Mouse (Mus musculus) heart, adult 18-20 months (tissue): ENCODE measurements at regions not wholly inside any gene's neighbourhood (a gene's known extent, or its start where the extent isn't known, plus 50 kb on each side); places are given as distances from the start of the nearest gene placed in this dataset.
A peak's percentile ranks its signal among the peaks of the same experiment; 100 is the strongest.
"Not testable (repeated sequence)": the region's sequence is repeated elsewhere in the genome, so short reads cannot be mapped to it uniquely, and the experiment has no call there.

Experiments used
- DNase-seq, 2 experiments: peaks; one replicate each; pipeline ENCODE4 v3.0.0; 2021 to 2022; ENCODE audit warnings: mixed read lengths in 1 of 2

- no peak for DNase-seq
These were observed 314.5 kb downstream of the Tlr4 start for GRCm38 (mm10) chr4:67141896-67142295.

GRCm38 (mm10) chr4:67148521-67148920 is 321.1 kb downstream of the Tlr4 start:
- DNase-seq = no peak

- DNase-seq = no peak
These were observed 335.3 kb downstream of the Tlr4 start for GRCm38 (mm10) chr4:67162673-67163072.

- no peak for DNase-seq
These were observed 340.3 kb downstream of the Tlr4 start for GRCm38 (mm10) chr4:67167720-67168119.

GRCm38 (mm10) chr4:67187725-67188510 is 360.5 kb downstream of the Tlr4 start:
- DNase-seq = no peak

- DNase-seq = no peak
These were observed 363.2 kb downstream of the Tlr4 start for GRCm38 (mm10) chr4:67190536-67190935.

- no peak for DNase-seq
These were observed 367.0 kb downstream of the Tlr4 start for GRCm38 (mm10) chr4:67194425-67194824.

GRCm38 (mm10) chr4:67196907-67197306 is 369.5 kb downstream of the Tlr4 start:
- DNase-seq = no peak

GRCm38 (mm10) chr4:67208406-67208805 is 381.0 kb downstream of the Tlr4 start:
- DNase-seq = peak; percentile 35 to 47

- DNase-seq = no peak
These were observed 386.0 kb downstream of the Tlr4 start for GRCm38 (mm10) chr4:67213363-67213762.

- no peak for DNase-seq
These were observed 397.1 kb downstream of the Tlr4 start for GRCm38 (mm10) chr4:67224533-67224932.

GRCm38 (mm10) chr4:67229214-67229613 is 401.8 kb downstream of the Tlr4 start:
- no peak for DNase-seq

- DNase-seq = no peak
These were observed 446.2 kb downstream of the Tlr4 start for GRCm38 (mm10) chr4:67273553-67273952.

GRCm38 (mm10) chr4:67301020-67301419 is 473.6 kb downstream of the Tlr4 start:
- no peak for DNase-seq

- DNase-seq = no peak
These were observed 474.4 kb downstream of the Tlr4 start for GRCm38 (mm10) chr4:67301740-67302139.

GRCm38 (mm10) chr4:67320098-67320497 is 492.7 kb downstream of the Tlr4 start:
- DNase-seq = not testable (repeated sequence)
